Mouse (Mus musculus) megakaryocyte, embryonic 14.5 days (primary cell): ENCODE results near the gene Pcbp2.

Experiments
- FLI1 ChIP-seq: IDR thresholded peaks from 2 replicates; pipeline ENCODE4 v1.6.1; 2012; ENCODE audit warnings: low read length, inconsistent platforms, mixed read lengths
- GATA1 ChIP-seq: IDR thresholded peaks from 3 replicates; pipeline ENCODE4 v1.6.1; 2012; ENCODE audit warnings: mixed read lengths, low read length, inconsistent platforms, borderline replicate concordance

DNA sequence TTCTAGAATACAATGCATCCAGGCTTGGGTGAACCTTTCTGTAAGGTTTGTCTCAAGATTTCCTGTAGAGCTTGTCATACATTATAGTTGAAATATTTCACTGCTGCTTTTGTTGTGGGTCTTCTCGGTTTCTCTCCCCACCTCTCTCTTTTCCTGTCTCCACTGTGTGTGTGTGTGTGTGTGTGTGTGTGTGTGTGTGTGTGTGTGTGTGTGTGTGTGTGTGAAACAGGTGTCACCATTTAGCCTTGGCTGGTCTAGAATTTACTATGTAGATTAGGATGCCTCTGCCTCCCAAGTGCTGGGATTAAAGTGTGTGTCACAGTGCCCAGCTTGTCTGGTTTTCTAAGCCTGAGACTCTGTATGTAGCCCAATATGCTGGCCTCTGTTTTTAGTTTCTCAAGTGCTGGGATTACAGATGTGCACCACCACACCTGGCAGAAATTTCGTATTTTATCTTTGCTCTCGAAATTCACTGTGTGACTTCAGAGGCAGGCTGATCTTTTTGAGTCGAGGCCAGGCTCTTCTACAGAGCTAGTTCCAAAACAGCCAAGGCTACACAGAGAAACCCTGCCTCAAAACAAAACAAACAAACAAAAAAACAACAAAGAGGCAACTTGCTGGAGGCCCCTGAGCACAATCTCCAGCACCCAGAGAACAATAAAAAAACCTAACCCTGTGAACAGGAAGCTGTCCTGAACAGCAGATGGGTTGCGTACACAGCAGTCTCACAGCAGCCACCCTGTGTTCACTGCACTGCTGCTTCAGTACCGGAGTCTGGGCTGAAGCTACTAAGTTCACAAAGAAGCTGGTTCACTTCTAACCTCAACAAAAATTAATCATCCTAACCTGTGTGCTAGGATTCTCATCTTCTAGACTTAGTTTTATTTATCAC is 56.0 kb downstream of the Pcbp2 start:
- no peak for TF ChIP-seq GATA1
- no peak for TF ChIP-seq FLI1
